Mouse (Mus musculus) heart, postnatal 0 days (tissue): ENCODE results near the gene Jak1. TPM values are rescaled to one million over a fixed set of nuclear protein-coding genes. Genes with fewer than 3 reads are reported as not detected.
"Not testable (repeated sequence)": the region's sequence is repeated elsewhere in the genome, so short reads cannot be mapped to it uniquely, and the experiment has no call there.

Experiments used
- ATAC-seq: fragments of 200-750 bp; cut with Nextera tagmentation; 2 replicates; pipeline ENCODE4 v1.8.0; 2017; ENCODE audit warnings: low read depth, moderate number of reproducible peaks, moderate library complexity; ENCODE audit not compliant: insufficient read depth
- DNase-seq: peaks from one replicate; pipeline ENCODE4 v3.0.0-alpha.2; 2016; ENCODE audit warnings: low spot score
- H3K27ac ChIP-seq: fragments of 300-500 bp; sonication (generic); 2 replicates; pipeline ENCODE4 v1.5.1; 2014; ENCODE audit warnings: low read depth, mild to moderate bottlenecking
- H3K27me3 ChIP-seq: fragments of 300-500 bp; sonication (generic); 2 replicates; pipeline ENCODE4 v1.6.1; 2014; ENCODE audit warnings: low read length, mixed read lengths; ENCODE audit not compliant: control insufficient read depth, insufficient read depth
- H3K36me3 ChIP-seq: fragments of 300-500 bp; sonication (generic); replicated peaks from 2 replicates; pipeline ENCODE4 v1.6.1; 2014; ENCODE audit warnings: low read length, mixed read lengths; ENCODE audit not compliant: control insufficient read depth, insufficient read depth
- H3K4me1 ChIP-seq: fragments of 300-500 bp; sonication (generic); 2 replicates; pipeline ENCODE4 v1.6.1; 2014; ENCODE audit warnings: antibody characterized with exemption; ENCODE audit not compliant: control insufficient read depth, insufficient read depth
- H3K4me2 ChIP-seq: fragments of 300-500 bp; sonication (generic); 2 replicates; pipeline ENCODE4 v1.6.1; 2014; ENCODE audit warnings: low read depth, mild to moderate bottlenecking, low read length, moderate library complexity
- H3K4me3 ChIP-seq: fragments of 300-500 bp; sonication (generic); 2 replicates; pipeline ENCODE4 v1.5.1; 2014; ENCODE audit warnings: low read depth, low read length
- H3K9ac ChIP-seq: fragments of 300-500 bp; sonication (generic); replicated peaks from 2 replicates; pipeline ENCODE4 v1.6.1; 2014; ENCODE audit warnings: low read depth, low read length, mixed read lengths
- H3K9me3 ChIP-seq: fragments of 300-500 bp; sonication (generic); replicated peaks from 2 replicates; pipeline ENCODE4 v1.6.1; 2016; ENCODE audit warnings: low read length; ENCODE audit not compliant: control insufficient read depth
- CTCF ChIP-seq: IDR thresholded peaks from 2 replicates; pipeline ENCODE4 v1.5.1; 2016; ENCODE audit warnings: antibody characterized with exemption, control low read depth, low read depth
- EP300 ChIP-seq: IDR thresholded peaks from 2 replicates; pipeline ENCODE4 v1.6.1; 2016; ENCODE audit warnings: antibody characterized with exemption, low read depth
- WGBS: fragments of 180-500 bp; shearing (Covaris S2); extraction: QIAGEN DNeasy Blood & Tissue Kit; methylation state at CpG from one replicate; pipeline ENCODE4 v1.1.7; 2014; 5-methylcytosine and 5-hydroxymethylcytosine counted together
- polyA plus RNA-seq: library from polyadenylated mRNA; unstranded; fragments of >200 nt; fragmentation: Nextera tagmentation; extraction: Ambion mirVana; gene quantifications from 2 replicates; pipeline ENCODE4 v1.2.1, GENCODE M21; 2015
- total RNA-seq: library from RNA; depleted of rRNA; stranded (reverse); fragments of >200 nt; gene quantifications from 2 replicates; pipeline ENCODE4 v1.2.3, GENCODE M21; 2014; ENCODE audit warnings: low replicate concordance

Gene Jak1
- total and polyA plus RNA-seq, 2 experiments from 2014 or later = 44.2 to 63.4 TPM

DNA sequence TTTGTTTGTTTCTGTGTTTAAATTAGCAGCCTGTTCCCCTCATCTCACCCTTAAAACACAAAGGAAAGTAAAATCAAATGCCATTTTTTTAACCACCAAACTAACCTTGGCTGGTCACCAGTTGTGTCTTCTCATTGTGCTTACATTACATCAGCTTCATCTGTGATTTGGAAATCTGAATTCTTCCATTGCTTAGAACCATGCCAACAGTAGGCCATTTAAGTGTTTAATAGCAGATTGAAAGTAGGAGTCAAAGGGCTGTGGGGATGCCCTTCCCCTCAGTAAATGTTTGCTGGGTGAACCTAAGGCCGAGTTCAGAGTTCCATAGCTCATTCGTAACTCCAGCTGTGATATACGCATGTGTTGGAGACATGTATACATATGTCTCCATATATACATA lies 10.8 kb upstream of the Jak1 start:
- no peak overlapping the region for H3K27ac ChIP-seq
- no peaks in the 10 kb centered on the region for H3K4me1 ChIP-seq
- H3K9ac ChIP-seq = no peak overlapping the region
- H3K4me3 ChIP-seq = no peak overlapping the region
- H3K9me3 ChIP-seq = no peaks in the 10 kb centered on the region
- H3K36me3 ChIP-seq = no peaks in the 10 kb centered on the region
- no peak for DNase-seq
- TF ChIP-seq CTCF = no peak
- TF ChIP-seq EP300 = no peak
- H3K27me3 ChIP-seq = no peaks in the 10 kb centered on the region
- WGBS = 95% methylated on average over 3 of the region's 3 CpGs
- ATAC-seq = no peak
- H3K4me2 ChIP-seq = no peak overlapping the region

DNA sequence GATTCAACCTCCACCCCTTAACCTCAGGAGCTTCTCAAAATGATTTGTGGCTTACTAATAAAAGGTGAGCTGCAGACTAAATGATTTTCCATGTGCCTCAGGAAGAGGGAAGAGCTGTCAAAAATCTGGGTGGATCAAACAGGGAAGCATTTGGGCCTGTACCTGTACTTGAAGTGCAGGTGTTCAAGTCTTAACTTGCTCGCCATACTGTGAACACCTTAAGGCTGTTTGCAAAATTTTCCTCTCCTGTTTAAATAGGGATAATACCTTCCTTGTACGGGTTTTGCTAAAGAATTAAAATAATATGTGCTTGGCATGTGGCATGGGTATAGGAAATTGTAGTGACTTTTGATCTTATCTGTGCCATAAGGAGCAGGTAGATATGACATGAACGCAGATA lies 5.7 kb upstream of the Jak1 start:
- Histone ChIP-seq H3K4me1 (no peaks in the 10 kb centered on the region), H3K27me3 (no peaks in the 10 kb centered on the region), H3K27ac (no peak overlapping the region), H3K36me3 (no peaks in the 10 kb centered on the region), H3K4me3 (no peak overlapping the region), H3K9ac (no peak overlapping the region), H3K4me2 (no peak overlapping the region), H3K9me3 (no peaks in the 10 kb centered on the region)
- ATAC-seq (no peak), DNase-seq (no peak)
- TF ChIP-seq EP300 (no peak), CTCF (no peak)
- 74% methylated on average over 3 of the region's 3 CpGs for WGBS

GRCm38 (mm10) chr4:101268506-101268905 lies 3.4 kb upstream of the Jak1 start:
- not testable (repeated sequence) for H3K9ac ChIP-seq, DNase-seq
- WGBS = 64% methylated on average over 1 of the region's 1 CpGs

GRCm38 (mm10) chr4:101265523-101265922 lies 441 bp upstream of the Jak1 start:
- peak overlapping the region; percentile 96 for H3K27ac ChIP-seq
- no peaks in the 10 kb centered on the region for H3K36me3 ChIP-seq
- H3K9ac ChIP-seq = peak overlapping the region; percentile 95; the same call in 1 of the 2 replicates
- no peaks in the 10 kb centered on the region for H3K27me3 ChIP-seq
- H3K9me3 ChIP-seq = no peaks in the 10 kb centered on the region
- H3K4me2 ChIP-seq = peak overlapping the region; percentile 94
- 27% methylated on average over 6 of the region's 7 CpGs for WGBS
- peaks cover 21% of the 10 kb centered on the region; the same call in 1 of the 2 replicates for H3K4me1 ChIP-seq
- DNase-seq = no peak
- TF ChIP-seq CTCF (no peak), EP300 (no peak)
- 0 out of 2 replicates have a peak, but pooled peaks have one; percentile 9 for ATAC-seq
- peak overlapping the region; percentile 97 for H3K4me3 ChIP-seq

More at GRCm38 (mm10) chr4:101268506-101268905, 3.4 kb upstream of the Jak1 start:
- H3K4me2 ChIP-seq, H3K9me3 ChIP-seq, H3K4me1 ChIP-seq, H3K36me3 ChIP-seq, ATAC-seq, H3K27me3 ChIP-seq, H3K4me3 ChIP-seq, H3K27ac ChIP-seq: not testable (repeated sequence)

DNA sequence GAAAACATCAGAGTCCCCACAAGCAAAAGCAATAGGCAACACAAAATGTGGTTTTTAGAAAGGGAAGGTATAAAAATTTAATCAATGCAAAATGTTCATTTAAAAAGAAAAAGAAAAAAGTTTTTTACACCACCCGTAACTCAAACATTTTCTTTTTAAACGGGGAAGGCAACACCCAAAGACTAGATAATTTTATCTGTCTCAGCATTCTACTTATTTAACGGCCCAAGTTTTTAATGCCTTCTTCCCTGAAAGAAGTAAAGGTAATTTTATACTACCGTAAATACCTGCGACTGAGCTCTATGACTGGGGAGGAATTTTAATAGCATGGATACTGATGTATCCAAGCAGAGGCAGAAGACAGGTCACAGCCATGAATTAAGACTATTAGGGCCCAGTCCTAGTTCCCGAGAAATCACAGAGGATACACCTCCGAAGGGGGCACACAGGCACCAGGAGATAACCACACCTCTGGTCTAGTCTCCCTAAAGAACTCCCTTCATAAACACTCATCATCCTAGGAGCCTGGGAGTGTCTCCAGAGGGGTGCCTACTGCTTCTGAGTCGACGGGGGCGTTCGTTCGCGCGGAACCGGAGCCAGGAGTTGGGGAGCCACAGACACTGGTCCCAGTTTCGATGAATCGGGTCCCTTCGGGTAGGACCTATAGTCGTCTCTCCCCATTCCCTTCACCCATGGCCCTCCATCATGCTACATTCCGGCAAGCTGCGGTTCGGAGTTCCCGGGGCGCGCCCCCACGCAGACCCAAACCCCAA lies 928 bp downstream of the Jak1 start:
- Histone ChIP-seq H3K27ac (peak overlapping the region; percentile 96), H3K27me3 (no peaks in the 10 kb centered on the region), H3K4me1 (peaks cover 21% of the 10 kb centered on the region; the same call in 1 of the 2 replicates), H3K9me3 (no peaks in the 10 kb centered on the region), H3K4me2 (peak overlapping the region; percentile 94), H3K36me3 (no peaks in the 10 kb centered on the region), H3K4me3 (peak overlapping the region; percentile 97), H3K9ac (peak overlapping the region; percentile 95)
- TF ChIP-seq EP300 = no peak
- no peak for TF ChIP-seq CTCF
- WGBS = 7% methylated on average over 26 of the region's 26 CpGs
- ATAC-seq = no peak
- no peak for DNase-seq

DNA sequence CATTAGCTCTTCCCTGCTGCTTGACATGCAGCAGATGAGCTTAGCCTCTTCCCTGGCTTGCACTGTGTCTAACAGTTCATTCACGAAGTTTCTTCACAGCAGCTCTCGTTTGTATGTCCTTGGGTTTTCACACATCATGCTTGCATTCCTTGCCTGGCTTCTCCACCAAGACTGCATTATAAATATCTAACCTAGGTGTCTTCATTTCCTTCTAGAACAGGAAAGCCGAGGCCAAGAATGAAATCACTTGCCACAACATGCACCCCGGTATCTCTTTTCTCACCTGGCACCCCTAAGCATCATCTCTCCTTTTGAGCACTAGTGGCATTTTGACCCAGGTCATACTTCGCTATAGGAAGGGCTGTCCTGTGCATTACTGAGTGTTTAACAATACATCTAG lies 3.5 kb downstream of the Jak1 start:
- Histone ChIP-seq H3K4me1 (peaks cover 21% of the 10 kb centered on the region; the same call in 1 of the 2 replicates), H3K36me3 (no peaks in the 10 kb centered on the region), H3K9me3 (no peaks in the 10 kb centered on the region), H3K4me3 (no peak overlapping the region), H3K27ac (no peak overlapping the region), H3K4me2 (no peak overlapping the region), H3K9ac (no peak overlapping the region), H3K27me3 (no peaks in the 10 kb centered on the region)
- 70% methylated on average over 5 of the region's 5 CpGs for WGBS
- DNase-seq = no peak
- TF ChIP-seq EP300 (no peak), CTCF (no peak)
- no peak for ATAC-seq
